Mouse (Mus musculus) common myeloid progenitor, adult 5-6 weeks (primary cell): ENCODE data around the gene Il1rapl2. TPM values are rescaled to one million over a fixed set of nuclear protein-coding genes. Genes with fewer than 3 reads are reported as not detected.
A peak's percentile ranks its signal among the peaks of the same experiment; 100 is the strongest.

Experiments
- ATAC-seq: replicated peaks from 2 replicates; pipeline ENCODE4 v1.8.0; 2016; ENCODE audit warnings: low read depth, mild to moderate bottlenecking, moderate TSS enrichment, inconsistent platforms; ENCODE audit not compliant: poor library complexity, severe bottlenecking
- total RNA-seq: library from RNA; stranded (forward); fragments of 200-1000, 187-1606 nt; gene quantifications from 2 replicates; pipeline ENCODE4 v1.2.3, GENCODE M21; 2017

Il1rapl2 gene
- total RNA-seq = not detected in 2 replicates

- peak; percentile 58; the same call in 1 of the 2 replicates for ATAC-seq
These were observed at the start of gene Il1rapl2 for GRCm38 (mm10) chrX:137570321-137571195. Gene Il1rapl2, plus strand, starts transcription at chrX:137570608.

GRCm38 (mm10) chrX:137548348-137548747 is 22.1 kb upstream of the Il1rapl2 start:
- ATAC-seq = no peak

GRCm38 (mm10) chrX:137569472-137570188 is 778 bp upstream of the Il1rapl2 start:
- ATAC-seq = 0 out of 2 replicates have a peak, but pooled peaks have one; percentile 39

- ATAC-seq = 0 out of 2 replicates have a peak, but pooled peaks have one; percentile 45
These were observed 12.2 kb downstream of the Il1rapl2 start for GRCm38 (mm10) chrX:137582656-137583055.

- ATAC-seq = peak; percentile 65; the same call in 1 of the 2 replicates
These were observed 50.3 kb downstream of the Il1rapl2 start for GRCm38 (mm10) chrX:137620697-137621096.

- no peak for ATAC-seq
These were observed 96.6 kb downstream of the Il1rapl2 start for GRCm38 (mm10) chrX:137667011-137667410.

- peak; percentile 96 for ATAC-seq
These were observed 117.6 kb downstream of the Il1rapl2 start for GRCm38 (mm10) chrX:137687974-137688373.

- ATAC-seq = no peak
These were observed 129.6 kb downstream of the Il1rapl2 start for GRCm38 (mm10) chrX:137700006-137700405.

- no peak for ATAC-seq
These were observed 185.1 kb downstream of the Il1rapl2 start for GRCm38 (mm10) chrX:137755537-137755936.

GRCm38 (mm10) chrX:137805484-137806200 is 235.2 kb downstream of the Il1rapl2 start:
- ATAC-seq = no peak

GRCm38 (mm10) chrX:137806231-137807114 is 236.1 kb downstream of the Il1rapl2 start:
- ATAC-seq = no peak

GRCm38 (mm10) chrX:137809526-137809925 is 239.1 kb downstream of the Il1rapl2 start:
- ATAC-seq = no peak

- ATAC-seq = no peak
These were observed 241.7 kb downstream of the Il1rapl2 start for GRCm38 (mm10) chrX:137812151-137812550.

- no peak for ATAC-seq
These were observed 278.5 kb downstream of the Il1rapl2 start for GRCm38 (mm10) chrX:137848936-137849335.

GRCm38 (mm10) chrX:137923490-137923889 is 353.1 kb downstream of the Il1rapl2 start:
- no peak for ATAC-seq

GRCm38 (mm10) chrX:137926835-137927234 is 356.4 kb downstream of the Il1rapl2 start:
- ATAC-seq = no peak

- no peak for ATAC-seq
These were observed 377.3 kb downstream of the Il1rapl2 start for GRCm38 (mm10) chrX:137947741-137948140.

GRCm38 (mm10) chrX:137971306-137971705 is 400.9 kb downstream of the Il1rapl2 start:
- ATAC-seq = no peak

GRCm38 (mm10) chrX:138043113-138043512 is 472.7 kb downstream of the Il1rapl2 start:
- ATAC-seq = no peak
